Mouse (Mus musculus) spleen, postnatal 14 days (tissue): ENCODE data around the gene Prkd2.

ENCODE experiments used
- DNase-seq, 2 experiments: peaks; one replicate each; pipeline ENCODE4 v3.0.0; 2021 to 2022; ENCODE audit warnings: low spot score in 2 of 2

Gene Prkd2

GRCm38 (mm10) chr7:16916342-16917265, 73.9 kb downstream of the Prkd2 start:
- no peak for DNase-seq

DNA sequence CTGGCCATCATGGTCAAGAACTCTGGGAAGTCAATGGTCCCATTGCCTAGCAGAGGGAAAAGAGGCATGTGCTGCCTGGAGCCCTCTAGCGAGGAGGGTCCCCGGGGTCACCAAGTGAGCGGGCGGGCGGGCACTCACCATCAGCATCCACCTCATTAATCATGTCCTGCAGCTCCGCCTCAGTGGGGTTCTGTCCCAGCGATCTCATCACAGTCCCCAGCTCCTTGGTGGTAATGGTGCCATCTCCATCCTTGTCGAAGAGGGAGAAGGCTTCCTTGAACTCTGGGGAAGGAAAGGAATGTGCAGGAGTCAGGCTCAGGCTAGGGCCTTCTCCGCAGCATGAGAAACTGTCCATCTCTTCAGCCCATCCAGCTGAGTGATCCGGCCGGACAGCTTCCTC, 74.7 kb downstream of the Prkd2 start:
- no peak for DNase-seq

GRCm38 (mm10) chr7:16918014-16918413, 75.3 kb downstream of the Prkd2 start:
- no peak for DNase-seq

GRCm38 (mm10) chr7:16918670-16919069, 76.0 kb downstream of the Prkd2 start:
- DNase-seq = no peak

- no peak for DNase-seq
These were observed 76.9 kb downstream of the Prkd2 start for GRCm38 (mm10) chr7:16919395-16920149.
